Mouse (Mus musculus): Measurements from ENCODE around the gene Serpina3j. TPM values are rescaled to one million over a fixed set of nuclear protein-coding genes. Genes with fewer than 3 reads are reported as not detected.
A peak's percentile ranks its signal among the peaks of the same experiment; 100 is the strongest.
"Not testable (repeated sequence)": the region's sequence is repeated elsewhere in the genome, so short reads cannot be mapped to it uniquely, and the experiment has no call there.

Gene Serpina3j
- polyA plus RNA-seq, 1 experiment from 2014 or later, result not detected

DNA sequence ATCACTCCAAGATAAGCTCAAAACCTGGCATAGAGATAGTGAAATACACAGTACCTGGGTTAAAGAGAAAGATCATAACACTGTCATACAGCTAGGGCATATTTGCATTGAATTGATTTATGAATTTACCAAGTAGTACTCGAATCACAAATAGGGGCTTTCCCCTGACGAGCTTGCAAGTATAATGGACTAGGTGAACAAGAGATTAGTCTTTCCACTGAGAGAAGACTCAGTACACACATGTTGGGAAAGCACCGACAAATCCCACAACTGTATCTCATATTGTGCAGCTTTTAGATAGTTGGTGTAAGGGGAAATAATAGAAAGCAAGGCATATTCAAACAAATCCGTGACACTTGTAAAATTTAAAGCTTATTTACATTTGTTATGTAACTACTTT is 8.4 kb upstream of the Serpina3j start:
- 0 out of 2 replicates have a peak, but pooled peaks have one; percentile 47 for ATAC-seq (replicated peaks; ENCODE audit: low FRiP score, low TSS enrichment, low read depth)
- Histone ChIP-seq H3K27me3 (replicated peaks; ENCODE audit: control insufficient read depth, insufficient read depth, low read length) (no peaks in the 10 kb centered on the region), H3K36me3 (ENCODE audit: control insufficient read depth, insufficient read depth, low read length) (no peaks in the 10 kb centered on the region), H3K9me3 (ENCODE audit: control insufficient read depth, low read length) (no peaks in the 10 kb centered on the region), H3K4me1 (replicated peaks; ENCODE audit: control insufficient read depth, insufficient read depth, low read length) (no peaks in the 10 kb centered on the region), H3K9ac (ENCODE audit: low read length) (no peak overlapping the region), H3K4me2 (ENCODE audit: low read length) (no peak overlapping the region), H3K4me3 (ENCODE audit: low read depth, low read length) (no peak overlapping the region), H3K27ac (ENCODE audit: low read depth) (no peak overlapping the region)
- no peak for DNase-seq (ENCODE audit: low spot score)
- 68% methylated on average over 4 of the region's 4 CpGs for WGBS

DNA sequence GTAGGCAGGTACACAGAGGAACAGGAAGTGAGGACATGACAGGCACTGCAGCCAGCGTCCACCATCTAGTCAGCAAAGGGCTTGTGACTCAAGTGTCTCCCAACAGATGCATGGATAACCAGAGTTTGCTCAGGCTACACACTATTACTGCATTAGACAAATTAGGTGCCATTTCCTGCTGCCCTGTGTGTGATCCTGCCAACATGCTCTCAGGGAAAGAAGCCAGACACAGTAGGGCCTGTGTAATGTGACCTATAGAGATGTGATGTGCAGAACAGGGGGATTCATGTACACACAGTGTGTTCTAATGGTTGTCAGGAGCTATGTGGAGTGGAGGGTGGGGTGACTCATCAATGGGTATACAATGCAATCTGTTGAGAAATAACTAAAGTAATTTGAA is 8.1 kb downstream of the Serpina3j start:
- no peaks in the 10 kb centered on the region for H3K36me3 ChIP-seq (ENCODE audit: control insufficient read depth, insufficient read depth, low read length)
- DNase-seq (ENCODE audit: low spot score), result no peak
- H3K27ac ChIP-seq (ENCODE audit: low read depth), result no peak overlapping the region
- H3K9ac ChIP-seq (ENCODE audit: low read length), result no peak overlapping the region
- no peak for ATAC-seq (replicated peaks; ENCODE audit: low FRiP score, low TSS enrichment, low read depth)
- no peaks in the 10 kb centered on the region for H3K4me1 ChIP-seq (replicated peaks; ENCODE audit: control insufficient read depth, insufficient read depth, low read length)
- no peak overlapping the region for H3K4me2 ChIP-seq (ENCODE audit: low read length)
- H3K4me3 ChIP-seq (ENCODE audit: low read depth, low read length), result no peak overlapping the region
- H3K27me3 ChIP-seq (replicated peaks; ENCODE audit: control insufficient read depth, insufficient read depth, low read length), result no peaks in the 10 kb centered on the region
- H3K9me3 ChIP-seq (ENCODE audit: control insufficient read depth, low read length), result no peaks in the 10 kb centered on the region
- 75% methylated on average over 1 of the region's 1 CpGs for WGBS

DNA sequence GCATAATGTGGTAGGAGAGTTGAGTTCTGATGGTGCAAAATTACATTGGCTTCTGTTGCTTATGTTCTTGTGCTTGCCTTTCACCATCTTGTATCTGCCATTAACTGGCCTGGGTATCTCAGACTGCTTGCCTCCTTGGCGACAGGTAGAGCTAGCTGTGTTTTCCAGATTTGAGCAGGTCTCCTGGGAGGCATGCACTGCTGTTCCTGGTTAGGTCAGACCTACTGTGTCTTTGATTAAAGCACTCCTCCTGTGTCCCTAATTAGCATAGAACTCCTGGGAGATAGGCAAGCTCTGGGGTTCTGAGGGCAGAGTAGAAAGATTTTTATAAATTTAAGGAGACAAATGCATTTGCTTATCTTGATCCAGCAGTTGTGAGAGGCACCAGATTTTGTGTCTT is 17.3 kb downstream of the Serpina3j start:
- Histone ChIP-seq H3K36me3 (ENCODE audit: control insufficient read depth, insufficient read depth, low read length) (no peaks in the 10 kb centered on the region), H3K27ac (ENCODE audit: low read depth) (no peak overlapping the region), H3K4me1 (replicated peaks; ENCODE audit: control insufficient read depth, insufficient read depth, low read length) (no peaks in the 10 kb centered on the region), H3K9me3 (ENCODE audit: control insufficient read depth, low read length) (no peaks in the 10 kb centered on the region), H3K9ac (ENCODE audit: low read length) (no peak overlapping the region), H3K27me3 (replicated peaks; ENCODE audit: control insufficient read depth, insufficient read depth, low read length) (no peaks in the 10 kb centered on the region), H3K4me2 (ENCODE audit: low read length) (no peak overlapping the region), H3K4me3 (ENCODE audit: low read depth, low read length) (no peak overlapping the region)
- ATAC-seq (replicated peaks; ENCODE audit: low FRiP score, low TSS enrichment, low read depth) (no peak), DNase-seq (ENCODE audit: low spot score) (no peak)
- 43% methylated on average over 1 of the region's 1 CpGs for WGBS

DNA sequence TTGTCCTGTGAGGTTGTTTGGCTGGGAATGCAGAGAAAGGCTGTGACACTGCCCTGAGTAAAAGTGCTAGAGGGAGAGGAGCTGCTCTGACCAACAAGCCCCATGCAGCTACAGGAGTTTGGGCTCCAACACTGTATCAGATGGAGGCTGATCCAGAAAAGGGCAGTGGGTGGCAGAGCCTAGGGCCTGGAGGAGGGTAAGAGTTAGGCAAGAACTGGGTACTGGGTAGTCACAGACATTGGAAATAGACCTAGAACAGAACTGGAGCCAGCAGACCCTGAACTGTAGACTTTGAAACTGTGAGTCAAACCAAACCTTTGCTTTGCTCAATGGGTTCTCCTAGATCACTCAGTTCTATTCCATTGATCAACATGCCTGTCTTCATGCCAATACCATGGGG is 22.5 kb downstream of the Serpina3j start:
- not testable (repeated sequence) for H3K27me3 ChIP-seq (replicated peaks; ENCODE audit: control insufficient read depth, insufficient read depth, low read length); H3K9ac ChIP-seq (ENCODE audit: low read length); H3K9me3 ChIP-seq (ENCODE audit: control insufficient read depth, low read length); DNase-seq (ENCODE audit: low spot score); H3K36me3 ChIP-seq (ENCODE audit: control insufficient read depth, insufficient read depth, low read length); ATAC-seq (replicated peaks; ENCODE audit: low FRiP score, low TSS enrichment, low read depth); H3K27ac ChIP-seq (ENCODE audit: low read depth); H3K4me2 ChIP-seq (ENCODE audit: low read length); H3K4me3 ChIP-seq (ENCODE audit: low read depth, low read length); H3K4me1 ChIP-seq (replicated peaks; ENCODE audit: control insufficient read depth, insufficient read depth, low read length)

DNA sequence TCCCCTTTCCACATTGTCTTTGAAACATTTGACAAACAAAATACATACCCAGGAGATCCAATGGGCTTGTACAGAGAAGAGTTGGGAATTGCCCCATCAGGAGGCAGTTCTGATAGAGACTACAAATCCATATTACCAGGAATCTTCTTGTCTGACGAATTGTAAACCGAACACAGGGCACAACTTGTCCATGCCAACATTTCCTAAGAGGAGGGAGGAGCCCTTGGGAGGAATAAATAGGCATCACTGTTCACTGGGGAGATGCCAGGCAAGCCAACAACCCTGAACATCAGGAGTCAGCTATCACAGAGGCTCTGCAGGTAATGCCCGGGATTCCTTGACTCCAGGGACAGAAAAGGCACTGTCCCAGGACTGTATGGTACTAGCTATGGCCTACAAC is 23.9 kb downstream of the Serpina3j start, which contains the start of the genes Serpina3k and Serpina3m:
Gene Serpina3k (plus strand): TSS at position 261 of the 400 bp plus-strand sequence.
Gene Serpina3m (plus strand): TSS at position 261 of the 400 bp plus-strand sequence.
- not testable (repeated sequence) for DNase-seq (ENCODE audit: low spot score); H3K27ac ChIP-seq (ENCODE audit: low read depth); H3K9ac ChIP-seq (ENCODE audit: low read length); H3K36me3 ChIP-seq (ENCODE audit: control insufficient read depth, insufficient read depth, low read length); H3K27me3 ChIP-seq (replicated peaks; ENCODE audit: control insufficient read depth, insufficient read depth, low read length); H3K4me3 ChIP-seq (ENCODE audit: low read depth, low read length); ATAC-seq (replicated peaks; ENCODE audit: low FRiP score, low TSS enrichment, low read depth); H3K4me1 ChIP-seq (replicated peaks; ENCODE audit: control insufficient read depth, insufficient read depth, low read length); H3K4me2 ChIP-seq (ENCODE audit: low read length); H3K9me3 ChIP-seq (ENCODE audit: control insufficient read depth, low read length)
- 94% methylated on average over 3 of the region's 3 CpGs for WGBS

DNA sequence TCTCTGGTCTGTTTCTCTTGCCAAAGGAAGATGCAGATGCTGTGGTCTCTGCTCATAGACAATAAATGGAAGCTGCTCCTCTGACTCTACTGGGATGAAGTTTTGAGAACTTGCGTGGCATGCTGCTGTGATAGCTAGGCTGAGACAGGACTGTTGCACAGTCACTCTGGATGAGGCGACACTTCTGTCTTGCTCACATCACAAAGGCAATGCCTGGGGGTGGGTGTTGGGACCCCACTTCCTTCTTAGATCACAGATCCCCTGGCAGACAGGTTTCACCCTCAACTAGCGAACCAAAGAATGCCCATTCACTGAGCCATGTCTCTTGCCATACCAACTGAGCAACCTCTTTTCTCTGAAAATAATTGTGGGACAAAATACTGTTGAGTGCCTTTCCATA is 24.4 kb downstream of the Serpina3j start:
- 95% methylated on average over 3 of the region's 3 CpGs for WGBS
- Histone ChIP-seq H3K9ac (ENCODE audit: low read length) (no peak overlapping the region), H3K9me3 (ENCODE audit: control insufficient read depth, low read length) (no peaks in the 10 kb centered on the region), H3K4me2 (ENCODE audit: low read length) (no peak overlapping the region), H3K27me3 (replicated peaks; ENCODE audit: control insufficient read depth, insufficient read depth, low read length) (no peaks in the 10 kb centered on the region), H3K4me3 (ENCODE audit: low read depth, low read length) (no peak overlapping the region), H3K27ac (ENCODE audit: low read depth) (no peak overlapping the region), H3K4me1 (replicated peaks; ENCODE audit: control insufficient read depth, insufficient read depth, low read length) (no peaks in the 10 kb centered on the region), H3K36me3 (ENCODE audit: control insufficient read depth, insufficient read depth, low read length) (no peaks in the 10 kb centered on the region)
- DNase-seq (ENCODE audit: low spot score) (no peak), ATAC-seq (replicated peaks; ENCODE audit: low FRiP score, low TSS enrichment, low read depth) (no peak)

DNA sequence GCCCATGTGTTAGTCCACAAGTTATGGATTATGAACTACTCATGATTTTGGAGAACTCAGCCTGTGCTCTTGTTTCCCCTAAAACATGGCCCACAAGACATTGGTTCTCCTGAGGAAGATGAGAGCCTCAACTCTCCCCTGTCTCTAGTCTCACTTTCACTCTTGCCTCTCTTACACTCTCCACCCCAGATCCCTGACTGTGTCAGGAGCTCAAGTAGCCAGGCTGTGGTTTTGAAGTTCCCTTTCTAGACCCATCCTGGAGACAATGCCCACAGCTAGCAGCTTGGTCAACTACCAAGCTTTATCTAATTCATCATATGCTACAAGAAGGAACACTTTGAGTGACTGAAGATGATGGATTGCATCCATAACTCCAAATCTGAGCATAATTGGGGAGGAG is 28.1 kb downstream of the Serpina3j start:
- not testable (repeated sequence) for H3K4me1 ChIP-seq (replicated peaks; ENCODE audit: control insufficient read depth, insufficient read depth, low read length); H3K4me3 ChIP-seq (ENCODE audit: low read depth, low read length); DNase-seq (ENCODE audit: low spot score); H3K27me3 ChIP-seq (replicated peaks; ENCODE audit: control insufficient read depth, insufficient read depth, low read length); H3K9me3 ChIP-seq (ENCODE audit: control insufficient read depth, low read length); H3K27ac ChIP-seq (ENCODE audit: low read depth); H3K9ac ChIP-seq (ENCODE audit: low read length); H3K36me3 ChIP-seq (ENCODE audit: control insufficient read depth, insufficient read depth, low read length); ATAC-seq (replicated peaks; ENCODE audit: low FRiP score, low TSS enrichment, low read depth); H3K4me2 ChIP-seq (ENCODE audit: low read length)

DNA sequence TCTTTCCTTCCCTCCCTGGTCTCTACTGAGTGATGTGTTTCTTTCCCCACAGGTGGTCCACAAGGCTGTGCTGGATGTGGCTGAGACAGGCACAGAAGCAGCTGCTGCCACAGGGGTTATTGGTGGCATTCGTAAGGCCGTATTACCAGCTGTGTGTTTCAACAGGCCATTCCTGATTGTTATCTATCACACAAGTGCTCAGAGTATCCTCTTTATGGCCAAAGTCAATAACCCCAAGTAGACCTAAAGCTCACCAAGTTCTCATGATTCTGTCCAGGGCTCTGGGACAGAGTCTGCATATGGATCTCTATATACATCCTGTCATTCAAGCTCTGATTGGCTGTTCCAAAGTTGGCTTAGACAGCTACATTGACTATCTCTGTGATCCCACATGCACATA is 30.8 kb downstream of the Serpina3j start:
- no peak overlapping the region for H3K27ac ChIP-seq (ENCODE audit: low read depth)
- no peak overlapping the region for H3K9ac ChIP-seq (ENCODE audit: low read length)
- no peaks in the 10 kb centered on the region for H3K4me1 ChIP-seq (replicated peaks; ENCODE audit: control insufficient read depth, insufficient read depth, low read length)
- no peaks in the 10 kb centered on the region for H3K36me3 ChIP-seq (ENCODE audit: control insufficient read depth, insufficient read depth, low read length)
- 68% methylated on average over 2 of the region's 2 CpGs for WGBS
- no peak overlapping the region for H3K4me2 ChIP-seq (ENCODE audit: low read length)
- H3K4me3 ChIP-seq (ENCODE audit: low read depth, low read length), result no peak overlapping the region
- no peaks in the 10 kb centered on the region for H3K9me3 ChIP-seq (ENCODE audit: control insufficient read depth, low read length)
- ATAC-seq (replicated peaks; ENCODE audit: low FRiP score, low TSS enrichment, low read depth) (no peak), DNase-seq (ENCODE audit: low spot score) (no peak)
- no peaks in the 10 kb centered on the region for H3K27me3 ChIP-seq (replicated peaks; ENCODE audit: control insufficient read depth, insufficient read depth, low read length)

DNA sequence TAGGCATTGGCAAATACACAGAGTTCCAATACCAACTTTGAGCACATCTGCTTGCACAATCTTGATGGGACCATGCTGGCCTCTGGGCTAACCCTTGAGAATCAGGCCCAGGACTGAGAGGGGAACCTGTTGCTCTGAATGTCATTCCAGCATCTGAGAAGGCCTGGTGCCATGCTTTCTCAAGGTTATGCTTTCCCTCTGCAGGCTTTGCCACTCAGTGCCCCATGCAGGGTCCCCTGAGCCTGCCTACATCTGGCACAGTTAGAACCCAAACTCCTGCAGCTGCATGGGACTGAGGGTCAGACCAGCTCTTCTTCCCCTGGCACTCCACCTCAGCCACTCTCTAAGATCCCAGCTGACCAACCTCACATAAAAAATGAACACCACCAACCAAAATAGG is 31.4 kb downstream of the Serpina3j start:
- DNase-seq (ENCODE audit: low spot score), result no peak

More for the DNA sequence above, 31.4 kb downstream of the Serpina3j start:
- ATAC-seq (replicated peaks; ENCODE audit: low FRiP score, low TSS enrichment, low read depth), result no peak
- Histone ChIP-seq H3K27me3 (replicated peaks; ENCODE audit: control insufficient read depth, insufficient read depth, low read length) (no peaks in the 10 kb centered on the region), H3K27ac (ENCODE audit: low read depth) (no peak overlapping the region), H3K36me3 (ENCODE audit: control insufficient read depth, insufficient read depth, low read length) (no peaks in the 10 kb centered on the region), H3K9me3 (ENCODE audit: control insufficient read depth, low read length) (no peaks in the 10 kb centered on the region), H3K4me2 (ENCODE audit: low read length) (no peak overlapping the region), H3K4me3 (ENCODE audit: low read depth, low read length) (no peak overlapping the region), H3K9ac (ENCODE audit: low read length) (no peak overlapping the region), H3K4me1 (replicated peaks; ENCODE audit: control insufficient read depth, insufficient read depth, low read length) (no peaks in the 10 kb centered on the region)
